Mouse (Mus musculus) small intestine, adult 2 months (tissue): Measurements from ENCODE around the gene Myh13. TPM values are rescaled to one million over a fixed set of nuclear protein-coding genes. Genes with fewer than 3 reads are reported as not detected.

Experiments
- H3K27ac ChIP-seq: fragments of 200-500 bp; 2 replicates; pipeline ENCODE4 v1.5.1; 2012; ENCODE audit warnings: low read depth, low read length, control low read depth, inconsistent platforms; ENCODE audit not compliant: insufficient read depth
- H3K27me3 ChIP-seq: fragments of 200-500 bp; 2 replicates; pipeline ENCODE4 v1.6.1; 2012; ENCODE audit warnings: mild to moderate bottlenecking, moderate library complexity, low read length, inconsistent platforms; ENCODE audit not compliant: control insufficient read depth, insufficient read depth
- H3K36me3 ChIP-seq: fragments of 200-500 bp; 2 replicates; pipeline ENCODE4 v1.6.1; 2012; ENCODE audit warnings: mild to moderate bottlenecking, low read length, control low read depth, inconsistent platforms; ENCODE audit not compliant: control insufficient read depth, insufficient read depth
- H3K4me1 ChIP-seq: fragments of 200-500 bp; 2 replicates; pipeline ENCODE4 v1.6.1; 2012; ENCODE audit warnings: low read length, inconsistent platforms, mixed read lengths; ENCODE audit not compliant: control insufficient read depth, insufficient read depth, insufficient read length
- H3K4me3 ChIP-seq: fragments of 200-500 bp; 2 replicates; pipeline ENCODE4 v1.5.1; 2012; ENCODE audit warnings: low read depth, mild to moderate bottlenecking, control low read depth, inconsistent platforms, low read length, moderate library complexity
- CTCF ChIP-seq: fragments of 200-500 bp; IDR thresholded peaks from 2 replicates; pipeline ENCODE4 v1.5.1; 2012; ENCODE audit warnings: low read depth, mild to moderate bottlenecking, control low read depth, inconsistent platforms, low read length, moderate library complexity, mixed read lengths; ENCODE audit not compliant: insufficient replicate concordance, insufficient read length; ENCODE audit errors: extremely low read depth
- POLR2A ChIP-seq: fragments of 200-500 bp; IDR thresholded peaks from 2 replicates; pipeline ENCODE4 v1.6.1; 2012; ENCODE audit warnings: low read depth, mild to moderate bottlenecking, control low read depth, inconsistent platforms, low read length, moderate library complexity
- WGBS: fragments of 180-500 bp; shearing (Covaris S2); methylation state at CpG from one replicate; pipeline ENCODE4 v1.1.7; 2018; 5-methylcytosine and 5-hydroxymethylcytosine counted together
- polyA plus RNA-seq: library from polyadenylated mRNA; depleted of rRNA; stranded (reverse); fragments of >200 nt; gene quantifications from 2 replicates; pipeline ENCODE4 v1.2.3, GENCODE M21; 2012

The Myh13 gene
- polyA plus RNA-seq, 1 experiment = not detected

DNA sequence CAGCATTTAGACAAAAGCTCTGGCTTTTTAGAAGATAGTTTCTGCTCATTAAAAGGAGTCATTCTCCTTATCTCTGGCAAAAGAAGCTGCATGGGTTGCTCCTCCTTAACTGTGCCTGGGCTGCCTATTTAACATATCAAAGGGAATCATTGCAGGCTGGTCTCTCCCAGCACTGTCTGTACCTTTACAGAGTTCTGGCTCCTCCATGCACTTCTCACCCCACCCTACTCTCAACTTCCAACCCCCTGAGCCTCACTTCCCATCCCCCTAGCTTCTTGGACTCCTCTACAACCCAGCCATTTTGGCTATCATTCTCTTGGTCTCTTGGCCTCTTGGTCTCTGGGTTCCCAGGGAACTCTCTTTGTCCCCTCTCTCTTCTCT is 24.4 kb downstream of the Myh13 start:
- Histone ChIP-seq H3K4me3 (no peak overlapping the region), H3K36me3 (no peaks in the 10 kb centered on the region), H3K27ac (no peak overlapping the region), H3K4me1 (no peaks in the 10 kb centered on the region), H3K27me3 (no peaks in the 10 kb centered on the region)
- TF ChIP-seq CTCF (no peak), POLR2A (no peak)

GRCm38 (mm10) chr11:67350153-67350768 is 28.8 kb downstream of the Myh13 start:
- H3K4me3 ChIP-seq = no peak overlapping the region
- no peaks in the 10 kb centered on the region for H3K27me3 ChIP-seq

DNA sequence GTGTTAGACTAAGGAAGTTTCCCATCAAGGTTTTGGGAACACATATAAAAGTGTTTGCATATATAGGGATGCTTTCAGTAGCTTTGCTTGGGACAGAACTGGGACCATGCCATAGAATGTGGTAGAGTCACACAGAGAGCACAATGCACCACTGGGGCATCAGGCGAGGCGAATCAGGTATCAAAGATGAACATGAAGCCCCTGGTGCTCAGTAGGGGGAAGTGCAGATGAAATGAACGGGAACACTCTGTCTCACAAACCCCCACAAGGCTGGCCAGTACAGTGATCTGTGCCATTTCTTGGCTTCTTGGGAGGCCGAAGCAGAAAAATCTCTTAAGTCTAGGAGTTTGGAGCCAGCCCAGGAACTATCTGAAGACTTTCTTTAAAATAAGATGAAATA is 31.6 kb downstream of the Myh13 start:
- TF ChIP-seq POLR2A = no peak
- no peak for TF ChIP-seq CTCF
- Histone ChIP-seq H3K4me3 (no peak overlapping the region), H3K27ac (no peak overlapping the region), H3K4me1 (no peaks in the 10 kb centered on the region), H3K27me3 (no peaks in the 10 kb centered on the region), H3K36me3 (no peaks in the 10 kb centered on the region)
- WGBS = 40% methylated on average over 4 of the region's 4 CpGs

More at GRCm38 (mm10) chr11:67350153-67350768, 28.8 kb downstream of the Myh13 start:
- TF ChIP-seq CTCF (peak; percentile 86; the same call in 1 of the 2 replicates), POLR2A (no peak)
- Histone ChIP-seq H3K36me3 (no peaks in the 10 kb centered on the region), H3K4me1 (no peaks in the 10 kb centered on the region), H3K27ac (no peak overlapping the region)
- 38% methylated on average over 14 of the region's 14 CpGs for WGBS

GRCm38 (mm10) chr11:67358031-67358430 is 36.6 kb downstream of the Myh13 start:
- Histone ChIP-seq H3K4me3 (no peak overlapping the region), H3K36me3 (no peaks in the 10 kb centered on the region), H3K27ac (no peak overlapping the region), H3K4me1 (no peaks in the 10 kb centered on the region), H3K27me3 (no peaks in the 10 kb centered on the region)
- TF ChIP-seq CTCF (no peak), POLR2A (no peak)
- WGBS = 72% methylated on average over 10 of the region's 10 CpGs

- no peaks in the 10 kb centered on the region for H3K36me3 ChIP-seq
- no peak overlapping the region for H3K27ac ChIP-seq
- H3K4me3 ChIP-seq = no peak overlapping the region
- 66% methylated on average over 3 of the region's 3 CpGs for WGBS
- H3K4me1 ChIP-seq = no peaks in the 10 kb centered on the region
- TF ChIP-seq POLR2A = no peak
- no peak for TF ChIP-seq CTCF
- no peaks in the 10 kb centered on the region for H3K27me3 ChIP-seq
Measured at GRCm38 (mm10) chr11:67362236-67362635, 40.8 kb downstream of the Myh13 start.

DNA sequence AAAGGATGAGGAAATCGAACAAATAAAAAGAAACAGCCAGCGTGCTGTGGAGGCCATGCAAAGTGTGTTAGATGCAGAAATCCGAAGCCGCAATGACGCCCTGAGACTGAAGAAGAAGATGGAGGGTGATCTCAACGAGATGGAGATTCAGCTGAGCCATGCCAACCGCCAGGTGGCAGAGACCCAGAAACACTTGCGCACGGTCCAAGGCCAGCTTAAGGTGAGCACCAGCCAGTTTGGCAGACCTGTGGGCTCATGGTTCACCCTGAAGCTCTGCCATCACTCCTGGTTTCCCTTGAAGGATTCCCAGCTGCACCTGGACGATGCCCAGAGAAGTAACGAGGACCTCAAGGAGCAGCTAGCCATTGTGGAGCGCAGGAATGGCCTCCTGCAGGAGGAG is 43.1 kb downstream of the Myh13 start:
- H3K27ac ChIP-seq = no peak overlapping the region
- H3K4me1 ChIP-seq = no peaks in the 10 kb centered on the region
- 83% methylated on average over 12 of the region's 12 CpGs for WGBS
- H3K36me3 ChIP-seq = no peaks in the 10 kb centered on the region
- H3K27me3 ChIP-seq = no peaks in the 10 kb centered on the region
- H3K4me3 ChIP-seq = no peak overlapping the region
- TF ChIP-seq CTCF (no peak), POLR2A (no peak)

- Histone ChIP-seq H3K4me3 (no peak overlapping the region), H3K27ac (no peak overlapping the region), H3K36me3 (no peaks in the 10 kb centered on the region), H3K27me3 (no peaks in the 10 kb centered on the region), H3K4me1 (no peaks in the 10 kb centered on the region)
- no peak for TF ChIP-seq POLR2A
- no peak for TF ChIP-seq CTCF
- 76% methylated on average over 14 of the region's 14 CpGs for WGBS
Measured at GRCm38 (mm10) chr11:67364986-67365721, 43.7 kb downstream of the Myh13 start.
